Mouse (Mus musculus) thymus, adult 2 months (tissue): ENCODE measurements around the gene Fgfr2.

ENCODE experiments used
- CTCF ChIP-seq: fragments of 200-500 bp; IDR thresholded peaks from 2 replicates; pipeline ENCODE4 v1.5.1; 2012; ENCODE audit warnings: mild to moderate bottlenecking, control low read depth, low read length, moderate library complexity, borderline replicate concordance; ENCODE audit not compliant: control insufficient read depth, poor library complexity, insufficient read depth; ENCODE audit errors: extremely low read depth
- POLR2A ChIP-seq: fragments of 200-500 bp; IDR thresholded peaks from 2 replicates; pipeline ENCODE4 v1.6.1; 2012; ENCODE audit warnings: mild to moderate bottlenecking, low read length, control low read depth, moderate library complexity; ENCODE audit not compliant: control insufficient read depth, poor library complexity, insufficient read depth; ENCODE audit errors: extremely low read depth

DNA sequence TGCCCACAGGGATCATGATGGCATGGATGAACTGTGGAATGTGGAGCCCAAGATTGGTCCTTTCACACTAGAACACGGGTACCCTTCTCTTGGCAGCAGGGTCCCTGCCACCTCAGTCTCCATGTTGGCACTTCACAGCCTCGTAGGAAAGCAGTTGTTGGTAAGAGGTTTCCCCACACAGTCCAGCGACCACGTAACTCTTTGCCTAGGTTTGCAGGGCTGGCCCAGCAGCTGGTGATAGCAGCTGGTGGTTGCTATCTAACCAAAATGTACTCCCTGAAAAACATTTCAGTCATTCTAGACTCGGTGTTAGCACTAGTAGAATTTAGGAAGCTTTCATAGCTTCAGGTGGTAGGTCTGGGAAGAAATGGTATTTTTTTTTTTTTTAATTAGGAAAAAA is 2464.0 kb downstream of the Fgfr2 start:
- TF ChIP-seq CTCF, result no peak
- TF ChIP-seq POLR2A, result no peak
